Mouse (Mus musculus): ENCODE data around the gene Myo1e. TPM values are rescaled to one million over a fixed set of nuclear protein-coding genes. Genes with fewer than 3 reads are reported as not detected.

Myo1e gene
- polyA plus RNA-seq, 1 experiment from 2014 or later, result 18.9 TPM

GRCm38 (mm10) chr9:70371638-70372037 lies 164.5 kb downstream of the Myo1e start:
- WGBS, result 78% methylated on average over 5 of the region's 5 CpGs
- no peaks in the 10 kb centered on the region for H3K27me3 ChIP-seq (ENCODE audit: low read depth, poor library complexity, severe bottlenecking)
- peaks cover 35% of the 10 kb centered on the region for H3K36me3 ChIP-seq
- no peaks in the 10 kb centered on the region for H3K9me3 ChIP-seq (replicated peaks)
- no peak overlapping the region for H3K4me3 ChIP-seq
- no peak overlapping the region for H3K27ac ChIP-seq
- no peaks in the 10 kb centered on the region for H3K4me1 ChIP-seq
- no peak for DNase-seq (ENCODE audit: low spot score)

GRCm38 (mm10) chr9:70379502-70380467 lies 172.6 kb downstream of the Myo1e start:
- H3K4me3 ChIP-seq, result no peak overlapping the region
- no peaks in the 10 kb centered on the region for H3K4me1 ChIP-seq
- no peak overlapping the region for H3K27ac ChIP-seq
- no peaks in the 10 kb centered on the region for H3K9me3 ChIP-seq (replicated peaks)
- peak; percentile 52 for DNase-seq (ENCODE audit: low spot score)
- no peaks in the 10 kb centered on the region for H3K27me3 ChIP-seq (ENCODE audit: low read depth, poor library complexity, severe bottlenecking)
- H3K36me3 ChIP-seq, result peaks cover 48% of the 10 kb centered on the region
- 68% methylated on average over 7 of the region's 7 CpGs for WGBS

- DNase-seq (ENCODE audit: low spot score), result no peak
- H3K4me3 ChIP-seq, result no peak overlapping the region
- no peak overlapping the region for H3K27ac ChIP-seq
- no peaks in the 10 kb centered on the region for H3K27me3 ChIP-seq (ENCODE audit: low read depth, poor library complexity, severe bottlenecking)
- no peaks in the 10 kb centered on the region for H3K4me1 ChIP-seq
- no peaks in the 10 kb centered on the region for H3K9me3 ChIP-seq (replicated peaks)
- peaks cover 40% of the 10 kb centered on the region for H3K36me3 ChIP-seq
- 90% methylated on average over 12 of the region's 12 CpGs for WGBS
Measured at GRCm38 (mm10) chr9:70382091-70382490, 174.9 kb downstream of the Myo1e start.

- H3K27me3 ChIP-seq (ENCODE audit: low read depth, poor library complexity, severe bottlenecking), result no peaks in the 10 kb centered on the region
- no peak overlapping the region for H3K27ac ChIP-seq
- no peaks in the 10 kb centered on the region for H3K4me1 ChIP-seq
- H3K9me3 ChIP-seq (replicated peaks), result no peaks in the 10 kb centered on the region
- no peak overlapping the region for H3K4me3 ChIP-seq
- peaks cover 24% of the 10 kb centered on the region for H3K36me3 ChIP-seq
- DNase-seq (ENCODE audit: low spot score), result no peak
- WGBS, result 80% methylated on average over 10 of the region's 10 CpGs
Measured at GRCm38 (mm10) chr9:70383750-70384149, 176.6 kb downstream of the Myo1e start.

GRCm38 (mm10) chr9:70384494-70384893 lies 177.3 kb downstream of the Myo1e start:
- no peak overlapping the region for H3K4me3 ChIP-seq
- H3K4me1 ChIP-seq, result no peaks in the 10 kb centered on the region
- no peaks in the 10 kb centered on the region for H3K9me3 ChIP-seq (replicated peaks)
- DNase-seq (ENCODE audit: low spot score), result no peak
- H3K27ac ChIP-seq, result no peak overlapping the region
- no peaks in the 10 kb centered on the region for H3K27me3 ChIP-seq (ENCODE audit: low read depth, poor library complexity, severe bottlenecking)
- H3K36me3 ChIP-seq, result peaks cover 20% of the 10 kb centered on the region
- WGBS, result 93% methylated on average over 4 of the region's 4 CpGs

- no peaks in the 10 kb centered on the region for H3K4me1 ChIP-seq
- H3K27ac ChIP-seq, result no peak overlapping the region
- H3K27me3 ChIP-seq (ENCODE audit: low read depth, poor library complexity, severe bottlenecking), result no peaks in the 10 kb centered on the region
- 87% methylated on average over 18 of the region's 18 CpGs for WGBS
- DNase-seq (ENCODE audit: low spot score), result no peak
- no peak overlapping the region for H3K4me3 ChIP-seq
- no peaks in the 10 kb centered on the region for H3K9me3 ChIP-seq (replicated peaks)
- H3K36me3 ChIP-seq, result peaks cover 20% of the 10 kb centered on the region
Measured at GRCm38 (mm10) chr9:70384958-70385728, 178.0 kb downstream of the Myo1e start.

GRCm38 (mm10) chr9:70387410-70388119 lies 180.4 kb downstream of the Myo1e start:
- Histone ChIP-seq H3K27me3 (ENCODE audit: low read depth, poor library complexity, severe bottlenecking) (no peaks in the 10 kb centered on the region), H3K36me3 (peaks cover 16% of the 10 kb centered on the region), H3K27ac (no peak overlapping the region), H3K9me3 (replicated peaks) (no peaks in the 10 kb centered on the region), H3K4me1 (peaks cover 10% of the 10 kb centered on the region), H3K4me3 (no peak overlapping the region)
- no peak for DNase-seq (ENCODE audit: low spot score)
- whole genome bisulfite sequencing, result 93% methylated on average over 4 of the region's 4 CpGs

GRCm38 (mm10) chr9:70389548-70389947 lies 182.4 kb downstream of the Myo1e start:
- H3K27me3 ChIP-seq (ENCODE audit: low read depth, poor library complexity, severe bottlenecking), result 0 out of 2 replicates have a peak, but pooled peaks cover 7% of the 10 kb centered on the region
- no peak for DNase-seq (ENCODE audit: low spot score)
- 91% methylated on average over 3 of the region's 3 CpGs for WGBS
- H3K4me1 ChIP-seq, result peaks cover 14% of the 10 kb centered on the region
- no peak overlapping the region for H3K27ac ChIP-seq
- no peak overlapping the region for H3K4me3 ChIP-seq
- H3K36me3 ChIP-seq, result peaks cover 6% of the 10 kb centered on the region
- H3K9me3 ChIP-seq (replicated peaks), result no peaks in the 10 kb centered on the region

- Histone ChIP-seq H3K9me3 (replicated peaks) (no peaks in the 10 kb centered on the region), H3K4me3 (no peak overlapping the region), H3K4me1 (peaks cover 14% of the 10 kb centered on the region), H3K36me3 (peaks cover 7% of the 10 kb centered on the region), H3K27ac (no peak overlapping the region), H3K27me3 (ENCODE audit: low read depth, poor library complexity, severe bottlenecking) (0 out of 2 replicates have a peak, but pooled peaks cover 7% of the 10 kb centered on the region)
- no peak for DNase-seq (ENCODE audit: low spot score)
- 89% methylated on average over 5 of the region's 5 CpGs for WGBS
Measured at GRCm38 (mm10) chr9:70391042-70391441, 183.9 kb downstream of the Myo1e start.

- 69% methylated on average over 12 of the region's 12 CpGs for whole genome bisulfite sequencing
- Histone ChIP-seq H3K9me3 (replicated peaks) (no peaks in the 10 kb centered on the region), H3K4me3 (no peak overlapping the region), H3K27me3 (ENCODE audit: low read depth, poor library complexity, severe bottlenecking) (0 out of 2 replicates have a peak, but pooled peaks cover 7% of the 10 kb centered on the region), H3K27ac (no peak overlapping the region), H3K4me1 (peaks cover 14% of the 10 kb centered on the region), H3K36me3 (peaks cover 12% of the 10 kb centered on the region)
- DNase-seq (ENCODE audit: low spot score), result no peak
Measured at GRCm38 (mm10) chr9:70391660-70392562, 184.8 kb downstream of the Myo1e start.

- Histone ChIP-seq H3K36me3 (peaks cover 12% of the 10 kb centered on the region), H3K27me3 (ENCODE audit: low read depth, poor library complexity, severe bottlenecking) (0 out of 2 replicates have a peak, but pooled peaks cover 7% of the 10 kb centered on the region), H3K4me1 (peaks cover 14% of the 10 kb centered on the region), H3K9me3 (replicated peaks) (no peaks in the 10 kb centered on the region), H3K4me3 (no peak overlapping the region), H3K27ac (no peak overlapping the region)
- 13% methylated on average over 6 of the region's 6 CpGs for WGBS
- DNase-seq (ENCODE audit: low spot score), result peak; percentile 63
Measured at GRCm38 (mm10) chr9:70392563-70392907, 185.4 kb downstream of the Myo1e start.

GRCm38 (mm10) chr9:70395617-70396016 lies 188.5 kb downstream of the Myo1e start:
- peaks cover 23% of the 10 kb centered on the region for H3K36me3 ChIP-seq
- peaks cover 14% of the 10 kb centered on the region for H3K4me1 ChIP-seq
- 87% methylated on average over 12 of the region's 12 CpGs for WGBS
- 0 out of 2 replicates have a peak, but pooled peaks cover 7% of the 10 kb centered on the region for H3K27me3 ChIP-seq (ENCODE audit: low read depth, poor library complexity, severe bottlenecking)
- no peaks in the 10 kb centered on the region for H3K9me3 ChIP-seq (replicated peaks)
- peak; percentile 39 for DNase-seq (ENCODE audit: low spot score)
- H3K4me3 ChIP-seq, result no peak overlapping the region
- no peak overlapping the region for H3K27ac ChIP-seq

Data from limb, embryonic 10.5 days (tissue).